Mouse (Mus musculus) intestine, embryonic 15.5 days (tissue): Measurements from ENCODE around the gene 3425401B19Rik. TPM values are rescaled to one million over a fixed set of nuclear protein-coding genes. Genes with fewer than 3 reads are reported as not detected.

Experiments
- ATAC-seq: fragments of 200-750 bp; cut with Nextera tagmentation; 2 replicates; pipeline ENCODE4 v1.8.0; 2017; ENCODE audit warnings: moderate TSS enrichment, moderate library complexity
- H3K27ac ChIP-seq: fragments of 300-500 bp; sonication (generic); 2 replicates; pipeline ENCODE4 v1.5.1; 2015; ENCODE audit warnings: mild to moderate bottlenecking, inconsistent platforms
- H3K27me3 ChIP-seq: fragments of 300-500 bp; sonication (generic); replicated peaks from 2 replicates; pipeline ENCODE4 v1.6.1; 2015; ENCODE audit warnings: inconsistent platforms
- H3K36me3 ChIP-seq: fragments of 300-500 bp; sonication (generic); 2 replicates; pipeline ENCODE4 v1.6.1; 2015; ENCODE audit warnings: inconsistent platforms
- H3K4me1 ChIP-seq: fragments of 300-500 bp; sonication (generic); replicated peaks from 2 replicates; pipeline ENCODE4 v1.6.1; 2015; ENCODE audit warnings: inconsistent platforms
- H3K4me2 ChIP-seq: fragments of 300-500 bp; sonication (generic); replicated peaks from 2 replicates; pipeline ENCODE4 v1.6.1; 2015; ENCODE audit warnings: mild to moderate bottlenecking, inconsistent platforms
- H3K4me3 ChIP-seq: fragments of 300-500 bp; sonication (generic); replicated peaks from 2 replicates; pipeline ENCODE4 v1.5.1; 2015; ENCODE audit warnings: inconsistent platforms
- H3K9ac ChIP-seq: fragments of 300-500 bp; sonication (generic); 2 replicates; pipeline ENCODE4 v1.6.1; 2015; ENCODE audit warnings: inconsistent platforms
- H3K9me3 ChIP-seq: fragments of 300-500 bp; sonication (generic); 2 replicates; pipeline ENCODE4 v1.6.1; 2016; ENCODE audit warnings: inconsistent platforms
- WGBS: fragments of 180-500 bp; shearing (Covaris S2); methylation state at CpG from one replicate; pipeline ENCODE4 v1.1.7; 2015; 5-methylcytosine and 5-hydroxymethylcytosine counted together
- polyA plus RNA-seq: library from polyadenylated mRNA; unstranded; fragments of >200 nt; fragmentation: Nextera tagmentation; extraction: Ambion mirVana; gene quantifications from 2 replicates; pipeline ENCODE4 v1.2.1, GENCODE M21; 2015

The 3425401B19Rik gene
- polyA plus RNA-seq, 1 experiment from 2014 or later = 0.08 TPM

DNA sequence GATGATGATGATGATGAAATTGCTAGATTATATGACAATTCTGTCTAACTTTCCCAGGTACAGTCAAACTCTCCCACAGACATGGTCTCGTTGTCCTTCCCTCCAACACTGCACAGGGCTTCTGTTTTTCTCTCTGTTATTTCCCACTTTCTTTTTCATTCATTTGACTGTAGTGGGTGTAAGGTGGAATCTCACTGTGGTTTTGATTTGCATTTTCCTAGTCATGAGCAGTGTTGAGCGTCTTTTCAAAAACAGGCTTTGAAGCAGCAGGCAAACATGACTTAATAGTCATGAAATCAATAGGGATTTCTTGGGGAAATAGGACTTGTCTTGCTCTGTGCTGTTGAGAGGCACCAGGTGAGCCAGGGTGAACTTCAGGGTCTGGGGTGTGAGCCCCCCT lies 11.3 kb upstream of the 3425401B19Rik start:
- Histone ChIP-seq H3K4me1 (no peaks in the 10 kb centered on the region), H3K9ac (no peak overlapping the region), H3K9me3 (no peaks in the 10 kb centered on the region), H3K27ac (no peak overlapping the region), H3K4me3 (no peak overlapping the region), H3K4me2 (no peak overlapping the region), H3K27me3 (no peaks in the 10 kb centered on the region), H3K36me3 (no peaks in the 10 kb centered on the region)
- 86% methylated on average over 2 of the region's 2 CpGs for WGBS
- no peak for ATAC-seq

- no peaks in the 10 kb centered on the region for H3K27me3 ChIP-seq
- ATAC-seq = no peak
- H3K4me2 ChIP-seq = no peak overlapping the region
- no peak overlapping the region for H3K9ac ChIP-seq
- no peaks in the 10 kb centered on the region for H3K9me3 ChIP-seq
- 82% methylated on average over 2 of the region's 2 CpGs for WGBS
- H3K36me3 ChIP-seq = no peaks in the 10 kb centered on the region
- no peak overlapping the region for H3K4me3 ChIP-seq
- no peaks in the 10 kb centered on the region for H3K4me1 ChIP-seq
- H3K27ac ChIP-seq = no peak overlapping the region
Measured at GRCm38 (mm10) chr14:32695906-32696305, 10.8 kb upstream of the 3425401B19Rik start.

DNA sequence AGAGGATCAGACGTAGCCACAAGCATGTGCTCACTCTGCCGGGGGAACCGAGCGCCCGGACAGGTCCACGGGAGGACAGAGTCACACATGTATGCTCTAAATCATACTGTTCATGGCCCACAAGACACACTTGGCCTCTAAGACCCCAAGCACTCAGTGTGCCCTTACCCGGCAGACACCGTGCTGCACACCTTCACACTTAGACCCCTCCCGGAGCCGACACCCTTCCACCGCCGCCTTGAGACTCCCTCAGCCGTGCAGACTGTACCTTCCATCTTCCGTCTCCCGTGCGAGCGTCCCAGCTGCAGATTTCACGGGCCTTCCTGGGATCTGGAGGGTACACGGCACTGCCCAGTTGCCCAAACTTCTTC lies 373 bp downstream of the 3425401B19Rik start:
- Histone ChIP-seq H3K4me3 (no peak overlapping the region), H3K9me3 (no peaks in the 10 kb centered on the region), H3K27ac (no peak overlapping the region), H3K4me1 (peaks cover 13% of the 10 kb centered on the region; the same call in 1 of the 2 replicates), H3K36me3 (no peaks in the 10 kb centered on the region), H3K4me2 (no peak overlapping the region), H3K27me3 (no peaks in the 10 kb centered on the region), H3K9ac (no peak overlapping the region)
- 0 out of 2 replicates have a peak, but pooled peaks have one; percentile 25 for ATAC-seq
- 59% methylated on average over 19 of the region's 19 CpGs for WGBS

GRCm38 (mm10) chr14:32683982-32684734 lies 935 bp downstream of the 3425401B19Rik start:
- Histone ChIP-seq H3K27me3 (no peaks in the 10 kb centered on the region), H3K9me3 (no peaks in the 10 kb centered on the region), H3K27ac (no peak overlapping the region), H3K9ac (no peak overlapping the region), H3K4me2 (no peak overlapping the region), H3K4me1 (peaks cover 13% of the 10 kb centered on the region; the same call in 1 of the 2 replicates), H3K4me3 (no peak overlapping the region), H3K36me3 (no peaks in the 10 kb centered on the region)
- 66% methylated on average over 19 of the region's 19 CpGs for WGBS
- ATAC-seq = no peak

DNA sequence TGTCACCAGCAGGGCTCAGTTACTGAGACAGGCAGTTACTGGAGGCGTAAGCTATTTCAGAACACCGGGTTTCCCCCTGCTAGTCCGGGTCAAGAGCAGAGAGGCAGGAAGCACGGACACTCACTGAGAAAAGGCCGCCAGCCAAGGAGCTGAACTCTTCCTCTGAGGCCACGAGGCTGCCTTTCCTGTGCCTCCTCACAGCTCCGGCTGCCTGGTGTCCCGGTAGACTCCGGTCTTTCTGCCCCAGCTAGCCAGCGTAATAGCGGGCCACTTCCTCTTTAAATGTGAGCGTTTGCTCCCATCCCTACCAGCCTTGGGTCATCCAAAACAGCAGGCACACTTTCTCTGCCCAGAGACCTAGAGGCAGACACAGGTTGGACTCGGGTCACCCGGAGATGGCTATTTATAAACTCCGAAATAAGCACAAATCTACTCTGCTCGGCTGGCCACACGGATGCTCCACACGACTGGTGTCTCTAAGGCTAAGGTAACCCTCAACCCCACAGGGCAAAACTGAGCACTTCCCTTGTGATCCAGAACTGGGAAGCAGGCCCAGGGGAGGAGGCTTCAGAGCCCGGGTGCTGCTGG lies 1.7 kb downstream of the 3425401B19Rik start:
- peak overlapping the region; percentile 33; the same call in 1 of the 2 replicates for H3K4me2 ChIP-seq
- 41% methylated on average over 19 of the region's 19 CpGs for WGBS

DNA sequence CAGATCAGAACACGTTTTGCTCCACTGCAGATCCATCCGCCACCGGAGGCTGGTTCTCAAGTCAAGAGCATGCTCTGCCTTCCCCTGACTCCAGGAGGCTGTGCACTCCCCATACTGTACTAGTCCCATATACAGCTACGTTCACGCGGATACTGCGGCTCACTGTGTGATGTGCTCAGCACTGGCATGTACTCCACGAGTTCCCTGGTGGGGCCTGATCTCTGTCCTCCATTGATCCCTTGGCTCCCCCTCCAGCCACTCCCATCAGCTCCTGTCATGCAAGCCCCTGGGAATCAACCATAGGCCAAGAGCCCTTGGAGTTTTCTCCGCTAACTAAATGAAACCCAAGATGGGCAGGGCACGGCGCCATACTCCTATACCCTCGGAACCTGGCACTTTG lies 2.6 kb downstream of the 3425401B19Rik start:
- no peak overlapping the region for H3K9ac ChIP-seq
- H3K36me3 ChIP-seq = no peaks in the 10 kb centered on the region
- 95% methylated on average over 12 of the region's 12 CpGs for WGBS
- no peak overlapping the region for H3K4me3 ChIP-seq
- H3K27me3 ChIP-seq = no peaks in the 10 kb centered on the region
- ATAC-seq = no peak
- H3K4me2 ChIP-seq = no peak overlapping the region
- H3K4me1 ChIP-seq = peaks cover 13% of the 10 kb centered on the region; the same call in 1 of the 2 replicates
- no peak overlapping the region for H3K27ac ChIP-seq
- no peaks in the 10 kb centered on the region for H3K9me3 ChIP-seq

More for the DNA sequence above, 1.7 kb downstream of the 3425401B19Rik start:
- Histone ChIP-seq H3K27me3 (no peaks in the 10 kb centered on the region), H3K4me1 (peaks cover 13% of the 10 kb centered on the region; the same call in 1 of the 2 replicates), H3K9me3 (no peaks in the 10 kb centered on the region), H3K36me3 (no peaks in the 10 kb centered on the region), H3K4me3 (no peak overlapping the region), H3K9ac (no peak overlapping the region), H3K27ac (no peak overlapping the region)
- ATAC-seq = no peak

DNA sequence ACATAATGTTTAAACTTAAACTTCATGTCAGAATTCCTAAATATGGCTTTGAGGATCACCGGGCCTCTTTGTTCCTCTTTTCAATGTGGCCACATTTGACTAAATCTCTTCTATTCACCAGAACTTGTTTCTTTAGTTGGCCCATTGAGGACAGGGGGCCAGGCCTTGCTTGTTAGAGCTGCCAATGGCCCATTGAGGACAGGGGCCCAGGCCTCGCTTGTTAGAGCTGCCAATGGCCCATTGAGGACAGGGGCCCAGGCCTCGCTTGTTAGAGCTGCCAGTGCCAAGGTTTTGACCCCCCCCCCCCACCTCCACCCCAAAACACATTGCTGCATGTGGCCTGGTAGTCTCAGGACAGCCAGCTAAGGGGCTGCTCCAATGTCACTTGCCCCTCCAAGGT lies 3.5 kb downstream of the 3425401B19Rik start:
- no peak overlapping the region for H3K9ac ChIP-seq
- WGBS = 92% methylated on average over 3 of the region's 3 CpGs
- H3K27ac ChIP-seq = no peak overlapping the region
- no peaks in the 10 kb centered on the region for H3K27me3 ChIP-seq
- H3K4me3 ChIP-seq = no peak overlapping the region
- no peak overlapping the region for H3K4me2 ChIP-seq
- no peak for ATAC-seq
- H3K9me3 ChIP-seq = no peaks in the 10 kb centered on the region
- H3K36me3 ChIP-seq = no peaks in the 10 kb centered on the region
- peaks cover 13% of the 10 kb centered on the region; the same call in 1 of the 2 replicates for H3K4me1 ChIP-seq

GRCm38 (mm10) chr14:32678565-32678964 lies 6.5 kb downstream of the 3425401B19Rik start:
- Histone ChIP-seq H3K36me3 (no peaks in the 10 kb centered on the region), H3K4me1 (peaks cover 6% of the 10 kb centered on the region; the same call in 1 of the 2 replicates), H3K9me3 (no peaks in the 10 kb centered on the region), H3K9ac (no peak overlapping the region), H3K27ac (no peak overlapping the region), H3K4me2 (no peak overlapping the region), H3K4me3 (no peak overlapping the region), H3K27me3 (no peaks in the 10 kb centered on the region)
- no peak for ATAC-seq
- 72% methylated on average over 3 of the region's 3 CpGs for WGBS

- H3K4me2 ChIP-seq = no peak overlapping the region
- H3K27me3 ChIP-seq = no peaks in the 10 kb centered on the region
- no peak overlapping the region for H3K9ac ChIP-seq
- ATAC-seq = no peak
- H3K9me3 ChIP-seq = no peaks in the 10 kb centered on the region
- no peak overlapping the region for H3K4me3 ChIP-seq
- WGBS = 49% methylated on average over 3 of the region's 3 CpGs
- H3K27ac ChIP-seq = no peak overlapping the region
- no peaks in the 10 kb centered on the region for H3K36me3 ChIP-seq
- H3K4me1 ChIP-seq = no peaks in the 10 kb centered on the region
Measured at GRCm38 (mm10) chr14:32673178-32673577, 11.9 kb downstream of the 3425401B19Rik start.

GRCm38 (mm10) chr14:32663099-32663498 lies 22.0 kb downstream of the 3425401B19Rik start:
- Histone ChIP-seq H3K27me3 (no peaks in the 10 kb centered on the region), H3K9ac (no peak overlapping the region), H3K4me3 (no peak overlapping the region), H3K4me1 (no peaks in the 10 kb centered on the region), H3K4me2 (no peak overlapping the region), H3K36me3 (no peaks in the 10 kb centered on the region), H3K27ac (no peak overlapping the region), H3K9me3 (no peaks in the 10 kb centered on the region)
- 88% methylated on average over 6 of the region's 6 CpGs for WGBS
- ATAC-seq = no peak

DNA sequence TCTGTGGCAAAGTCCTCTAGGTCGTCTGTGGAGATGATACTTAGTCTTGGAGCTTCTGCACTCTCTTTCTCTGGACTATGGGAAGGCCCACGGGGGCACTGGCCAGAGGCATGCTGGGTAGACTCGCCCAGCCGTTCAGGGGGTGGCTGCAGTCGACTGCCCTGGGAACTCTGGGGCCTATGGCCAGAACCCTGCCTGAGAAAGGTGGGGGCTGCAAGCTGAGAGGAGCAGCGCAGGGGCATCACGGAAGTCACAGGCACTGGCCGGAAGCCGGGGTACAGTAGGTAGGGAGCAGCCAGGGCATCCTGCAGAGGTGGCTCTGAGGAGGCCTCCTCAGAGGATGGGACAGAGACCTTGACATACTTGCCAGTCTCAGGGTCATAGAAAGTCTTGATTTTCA lies 25.3 kb downstream of the 3425401B19Rik start:
- H3K27ac ChIP-seq = no peak overlapping the region
- no peaks in the 10 kb centered on the region for H3K4me1 ChIP-seq
- H3K4me3 ChIP-seq = no peak overlapping the region
- H3K36me3 ChIP-seq = no peaks in the 10 kb centered on the region
- H3K27me3 ChIP-seq = no peaks in the 10 kb centered on the region
- no peak overlapping the region for H3K9ac ChIP-seq
- H3K9me3 ChIP-seq = no peaks in the 10 kb centered on the region
- 70% methylated on average over 9 of the region's 9 CpGs for WGBS
- no peak overlapping the region for H3K4me2 ChIP-seq
- no peak for ATAC-seq

DNA sequence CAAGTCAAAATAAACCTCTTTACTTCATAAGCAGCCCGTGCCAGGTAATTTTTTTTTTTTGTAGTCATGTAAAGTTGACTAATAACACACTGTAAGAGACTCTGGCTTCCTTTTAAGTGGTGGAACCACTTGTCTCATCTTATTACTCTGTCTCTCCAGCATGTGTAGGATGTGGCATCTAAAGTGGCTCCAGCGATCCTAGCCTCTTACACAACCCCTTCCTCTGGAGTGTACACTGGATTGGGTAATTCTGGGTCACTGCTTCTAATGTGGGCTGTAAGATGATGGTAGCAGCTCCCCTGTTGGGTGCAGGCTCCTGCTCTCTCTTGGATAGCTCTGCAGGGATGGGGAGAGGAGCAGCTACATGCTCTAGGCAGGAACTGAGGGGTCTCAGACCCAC lies 46.6 kb downstream of the 3425401B19Rik start:
- no peak for ATAC-seq
- 97% methylated on average over 2 of the region's 2 CpGs for WGBS
- H3K36me3 ChIP-seq = no peaks in the 10 kb centered on the region

More for the DNA sequence above, 46.6 kb downstream of the 3425401B19Rik start:
- Histone ChIP-seq H3K27ac (no peak overlapping the region), H3K9ac (no peak overlapping the region), H3K4me1 (no peaks in the 10 kb centered on the region), H3K4me2 (no peak overlapping the region), H3K27me3 (no peaks in the 10 kb centered on the region), H3K9me3 (no peaks in the 10 kb centered on the region), H3K4me3 (no peak overlapping the region)
